19 mouse cellular contexts compared by ENCODE assay signal in the genomic region with DNA sequence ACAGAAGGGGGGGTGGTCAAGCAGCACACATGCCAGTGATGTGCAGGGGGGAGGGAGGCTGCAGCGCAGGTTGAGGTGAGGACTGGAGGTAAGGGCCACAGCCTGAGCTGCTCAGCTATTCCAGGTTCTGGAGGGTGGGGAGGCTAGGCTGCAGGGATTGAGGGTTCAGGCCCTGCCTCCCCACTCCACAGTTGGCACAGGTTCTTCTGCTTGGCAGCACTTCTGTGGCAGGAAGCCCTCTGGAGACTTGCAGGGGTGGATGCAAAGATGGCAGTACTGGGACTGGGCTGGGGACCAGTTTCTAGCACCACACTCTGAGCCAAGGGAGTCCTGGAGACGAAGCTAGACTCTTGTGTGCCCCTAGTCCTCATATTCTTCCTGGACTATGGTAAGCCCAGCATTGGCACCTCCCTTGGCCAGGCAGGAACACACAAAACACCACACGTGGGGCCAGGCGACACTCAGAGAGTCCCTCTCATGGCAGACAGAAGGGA. TPM values are rescaled to one million over a fixed set of nuclear protein-coding genes. Genes with fewer than 3 reads are reported as not detected.
DNase-seq lines count a peak whose midpoint lies in the region; ATAC-seq lines count a peak whose summit lies in the region.
"Had no signal": no experiment of that assay in that cellular context is flagged by ENCODE, and none has a peak within 500 bp of the region (broad histone marks: within the 10 kb centered on the region; RNA-seq: fewer than 3 reads in every experiment).

No protein-coding gene starts in this region.

- peaks cover 89% of the 10 kb centered on the region for H3K36me3 ChIP-seq in erythroblast, embryonic 14.5 days (ENCODE audit: control insufficient read depth)
- peaks cover 81% of the 10 kb centered on the region for H3K36me3 ChIP-seq in liver, embryonic 12.5 days
- peaks cover 82% of the 10 kb centered on the region for H3K36me3 ChIP-seq in megakaryocyte, embryonic 14.5 days (replicated peaks; ENCODE audit: low read length)

- peaks cover 7% of the 10 kb centered on the region for H3K9me3 ChIP-seq in erythroblast, embryonic 14.5 days (ENCODE audit: control insufficient read depth, low read length)
- peaks cover 4% of the 10 kb centered on the region; the same call in 1 of the 2 replicates for H3K9me3 ChIP-seq in liver, embryonic 12.5 days (replicated peaks)
- peaks cover 5% of the 10 kb centered on the region; the same call in 1 of the 2 replicates for H3K9me3 ChIP-seq in megakaryocyte, embryonic 14.5 days
- H3K9me3 ChIP-seq: forebrain, embryonic 12.5 days; forebrain, embryonic 15.5 days; heart, embryonic 10.5 days; hindbrain, embryonic 12.5 days; hindbrain, embryonic 15.5 days had no signal

- peak overlapping the region; percentile 99 for H3K27ac ChIP-seq in liver, embryonic 12.5 days
- H3K27ac ChIP-seq: forebrain, embryonic 12.5 days; forebrain, embryonic 15.5 days; heart, adult 2 months; hindbrain, embryonic 12.5 days; hindbrain, embryonic 15.5 days had no signal

- 76% methylated on average over 4 of the region's 4 CpGs for WGBS in liver, embryonic 12.5 days (ENCODE audit: insufficient replicate concordance)

- H3K4me1 ChIP-seq in erythroblast, embryonic 14.5 days (ENCODE audit: control insufficient read depth): peaks cover 60% of the 10 kb centered on the region
- peaks cover 45% of the 10 kb centered on the region for H3K4me1 ChIP-seq in liver, embryonic 12.5 days
- H3K4me1 ChIP-seq in megakaryocyte, embryonic 14.5 days: peaks cover 63% of the 10 kb centered on the region

- H3K27me3 ChIP-seq in erythroblast, embryonic 14.5 days (ENCODE audit: control insufficient read depth): no peaks in the 10 kb centered on the region; the same call in 1 of the 2 replicates
- no peaks in the 10 kb centered on the region for H3K27me3 ChIP-seq in liver, embryonic 12.5 days (replicated peaks)
- H3K27me3 ChIP-seq in megakaryocyte, embryonic 14.5 days (replicated peaks): no peaks in the 10 kb centered on the region
- H3K27me3 ChIP-seq: forebrain, embryonic 12.5 days; forebrain, embryonic 15.5 days; hindbrain, embryonic 12.5 days; hindbrain, embryonic 15.5 days; Patski had no signal

- peak overlapping the region; percentile 94; the same call in 1 of the 2 replicates for H3K4me2 ChIP-seq in liver, embryonic 12.5 days

- H3K4me3 ChIP-seq in erythroblast, embryonic 14.5 days (replicated peaks): peak overlapping the region; percentile 87
- H3K4me3 ChIP-seq in liver, embryonic 12.5 days: no peak overlapping the region
- peak overlapping the region; percentile 17 for H3K4me3 ChIP-seq in megakaryocyte, embryonic 14.5 days (replicated peaks)
- H3K4me3 ChIP-seq: forebrain, embryonic 15.5 days; heart, adult 2 months; hindbrain, embryonic 12.5 days had no signal

- no peak for ATAC-seq in erythroblast, adult 5-6 weeks (replicated peaks; ENCODE audit: low FRiP score, poor library complexity, severe bottlenecking)
- no peak for ATAC-seq in liver, embryonic 12.5 days
- no peak for ATAC-seq in megakaryocyte, adult 5-6 weeks (ENCODE audit: poor library complexity, severe bottlenecking)
- ATAC-seq: Patski had no signal

- peak; percentile 52 for DNase-seq in cerebellum, adult 11-12 months
- no peak for DNase-seq in cerebellum, postnatal 4 days (ENCODE audit: low spot score in 2 of 2)
- no peak for DNase-seq in liver
- DNase-seq: adrenal gland, postnatal 10 days; adrenal gland, postnatal 36 days; cerebellum, postnatal 36 days; gastrocnemius, postnatal 25 days; heart, adult 2 months had no signal

- H3K9ac ChIP-seq in liver, embryonic 12.5 days: peak overlapping the region; percentile 96; the same call in 1 of the 2 replicates
- H3K9ac ChIP-seq: forebrain, embryonic 12.5 days; forebrain, embryonic 15.5 days; hindbrain, embryonic 12.5 days; hindbrain, embryonic 15.5 days had no signal

RNA-seq across cellular contexts. Expression of a gene that starts 1.2 kb away (rescaled TPM):
- polyA plus RNA-seq in erythroblast, embryonic 14.5 days (2012): 10.0 and 12.6 TPM in 2 replicates
- total RNA-seq in erythroblast, adult 5-6 weeks (2015; ENCODE audit: low replicate concordance): 78.2 and 93.0 TPM in 2 replicates
- total RNA-seq in erythroblast, adult 5-6 weeks (2017; ENCODE audit: low replicate concordance): 62.9 and 70.7 TPM in 2 replicates
- polyA plus RNA-seq in liver, embryonic 12.5 days (2016; fragmentation: Nextera tagmentation; extraction: Ambion mirVana): 82.0 and 86.2 TPM in 2 replicates
- 6.4 and 12.6 TPM in 2 replicates for polyA plus RNA-seq in megakaryocyte, embryonic 14.5 days (2012; ENCODE audit: insufficient read depth, low replicate concordance)
- total RNA-seq in megakaryocyte, adult 5-6 weeks (2015): 2.5 and 4.0 TPM in 2 replicates
- total RNA-seq in megakaryocyte, adult 5-6 weeks (2017): 3.6 and 5.3 TPM in 2 replicates

RNA-seq across cellular contexts. Expression of a gene that starts 10.5 kb away (rescaled TPM):
- polyA plus RNA-seq in erythroblast, embryonic 14.5 days (2012): 0.98 and 1.2 TPM in 2 replicates
- total RNA-seq in erythroblast, adult 5-6 weeks (2015; ENCODE audit: low replicate concordance): 8.3 and 10.4 TPM in 2 replicates
- total RNA-seq in erythroblast, adult 5-6 weeks (2017; ENCODE audit: low replicate concordance): 34.5 and 39.0 TPM in 2 replicates
- 13.4 and 14.5 TPM in 2 replicates for polyA plus RNA-seq in liver, embryonic 12.5 days (2016; fragmentation: Nextera tagmentation; extraction: Ambion mirVana)
- polyA plus RNA-seq in megakaryocyte, embryonic 14.5 days (2012; ENCODE audit: insufficient read depth, low replicate concordance): 0.68 and 8.0 TPM in 2 replicates
- total RNA-seq in megakaryocyte, adult 5-6 weeks (2015): 6.2 and 7.6 TPM in 2 replicates
- total RNA-seq in megakaryocyte, adult 5-6 weeks (2017): 24.5 and 24.6 TPM in 2 replicates

RNA-seq across cellular contexts. Expression of a gene that starts 10.6 kb away (rescaled TPM):
- 25.7 and 26.4 TPM in 2 replicates for polyA plus RNA-seq in erythroblast, embryonic 14.5 days (2012)
- total RNA-seq in erythroblast, adult 5-6 weeks (2015; ENCODE audit: low replicate concordance): 107 and 131 TPM in 2 replicates
- 137 and 142 TPM in 2 replicates for total RNA-seq in erythroblast, adult 5-6 weeks (2017; ENCODE audit: low replicate concordance)
- polyA plus RNA-seq in liver, embryonic 12.5 days (2016; fragmentation: Nextera tagmentation; extraction: Ambion mirVana): 26.2 and 27.3 TPM in 2 replicates
- polyA plus RNA-seq in megakaryocyte, embryonic 14.5 days (2012; ENCODE audit: insufficient read depth, low replicate concordance): 58.1 and 99.4 TPM in 2 replicates
- total RNA-seq in megakaryocyte, adult 5-6 weeks (2015): 26.7 and 34.8 TPM in 2 replicates
- total RNA-seq in megakaryocyte, adult 5-6 weeks (2017): 12.8 and 21.3 TPM in 2 replicates

RNA-seq across cellular contexts. Expression of a gene that starts 13.0 kb away (rescaled TPM):
- polyA plus RNA-seq in erythroblast, embryonic 14.5 days (2012): 6.7 and 7.3 TPM in 2 replicates
- 15.9 and 28.2 TPM in 2 replicates for total RNA-seq in erythroblast, adult 5-6 weeks (2015; ENCODE audit: low replicate concordance)
- total RNA-seq in erythroblast, adult 5-6 weeks (2017; ENCODE audit: low replicate concordance): 43.3 and 49.6 TPM in 2 replicates
- 43.5 and 46.3 TPM in 2 replicates for polyA plus RNA-seq in liver, embryonic 12.5 days (2016; fragmentation: Nextera tagmentation; extraction: Ambion mirVana)
- polyA plus RNA-seq in megakaryocyte, embryonic 14.5 days (2012; ENCODE audit: insufficient read depth, low replicate concordance): 20.4 and 28.1 TPM in 2 replicates
- total RNA-seq in megakaryocyte, adult 5-6 weeks (2015): 36.3 and 39.0 TPM in 2 replicates
- total RNA-seq in megakaryocyte, adult 5-6 weeks (2017): 44.0 and 47.4 TPM in 2 replicates

RNA-seq across cellular contexts. Expression of a gene that starts 29.2 kb away (rescaled TPM):
- 0.02 and 0.62 TPM in 2 replicates for polyA plus RNA-seq in erythroblast, embryonic 14.5 days (2012)
- total RNA-seq in erythroblast, adult 5-6 weeks (2015; ENCODE audit: low replicate concordance): 12.3 and 12.9 TPM in 2 replicates
- total RNA-seq in erythroblast, adult 5-6 weeks (2017; ENCODE audit: low replicate concordance): 8.1 and 8.6 TPM in 2 replicates
- polyA plus RNA-seq in liver, embryonic 12.5 days (2016; fragmentation: Nextera tagmentation; extraction: Ambion mirVana): 5.2 and 6.1 TPM in 2 replicates
- polyA plus RNA-seq in megakaryocyte, embryonic 14.5 days (2012; ENCODE audit: insufficient read depth, low replicate concordance): 0.47 and 1.1 TPM in 2 replicates
- 7.5 and 8.2 TPM in 2 replicates for total RNA-seq in megakaryocyte, adult 5-6 weeks (2015)
- 6.7 and 12.2 TPM in 2 replicates for total RNA-seq in megakaryocyte, adult 5-6 weeks (2017)
